Mouse (Mus musculus) activated CD4-positive, CD25-positive, alpha-beta regulatory T cell (primary cell): Measurements from ENCODE around the gene Espl1. TPM values are rescaled to one million over a fixed set of nuclear protein-coding genes. Genes with fewer than 3 reads are reported as not detected.

Experiments used
- polyA plus RNA-seq, 2 experiments: library from polyadenylated mRNA; unstranded; fragments of 100-300 nt; shearing (Covaris generic); gene quantifications; one replicate each; pipeline ENCODE4 v1.2.1; 2017

Gene Espl1
- polyA plus RNA-seq = 1 to 10 TPM; 2.4 to 3.3 TPM

GRCm38 (mm10) chr15:102295633-102296367, at the start of gene Espl1:
Gene Espl1, plus strand, starts transcription at chr15:102296266.

GRCm38 (mm10) chr15:102257202-102258075, 38.6 kb upstream of the Espl1 start, which contains the start of gene Rarg:
Gene Rarg, minus strand, starts transcription at chr15:102257517.

GRCm38 (mm10) chr15:102270274-102270960, 25.6 kb upstream of the Espl1 start, which contains the start of gene Gm9918:
Gene Gm9918, plus strand, starts transcription at chr15:102270563.

GRCm38 (mm10) chr15:102279092-102279782, 16.8 kb upstream of the Espl1 start, which contains the start of gene Mfsd5:
Gene Mfsd5, plus strand, starts transcription at chr15:102279454.

GRCm38 (mm10) chr15:102326022-102326576, 30.0 kb downstream of the Espl1 start, which contains the start of gene Pfdn5:
Gene Pfdn5, plus strand, starts transcription at chr15:102326116.

GRCm38 (mm10) chr15:102331610-102332015, 35.5 kb downstream of the Espl1 start, which contains the start of gene Myg1:
Gene Myg1, plus strand, starts transcription at chr15:102331709.

GRCm38 (mm10) chr15:102350138-102350941, 54.3 kb downstream of the Espl1 start, which contains the start of gene Aaas:
Gene Aaas, minus strand, starts transcription at chr15:102350771.

GRCm38 (mm10) chr15:102366733-102367344, 70.8 kb downstream of the Espl1 start, which contains the start of gene Sp7:
Gene Sp7, minus strand, starts transcription at chr15:102367182.

Other genes with a start within 250 kb of the Espl1 start
- gene Eif4b, start 222.5 kb upstream of the Espl1 start, polyA plus RNA-seq = 10 to 100 TPM; 81.7 to 85.7 TPM
- gene Tns2, start 195.9 kb upstream of the Espl1 start, polyA plus RNA-seq = under 1 TPM; 0.23 to 0.81 TPM
- 10 to 100 TPM; 55.1 to 60.3 TPM for gene Spryd3, start 160.0 kb upstream of the Espl1 start, polyA plus RNA-seq
- gene Igfbp6, start 151.9 kb upstream of the Espl1 start, polyA plus RNA-seq = under 1 TPM in 1 of 2 experiments, not detected in 1; 0.33 TPM
- gene Soat2, start 145.7 kb upstream of the Espl1 start, polyA plus RNA-seq = 1 to 10 TPM in 1 of 2 experiments, under 1 TPM in 1; 0.87 to 4.3 TPM
- gene Zfp740, start 93.0 kb upstream of the Espl1 start, polyA plus RNA-seq = 100 to 1,000 TPM in 1 of 2 experiments, 10 to 100 TPM in 1; 82.9 to 100 TPM
- 10 to 100 TPM; 11.0 to 21.9 TPM for gene Csad, start 91.5 kb upstream of the Espl1 start, polyA plus RNA-seq
- gene Itgb7, start 64.3 kb upstream of the Espl1 start, polyA plus RNA-seq = 1,000 to 10,000 TPM in 1 of 2 experiments, 100 to 1,000 TPM in 1; 949 to 1,884 TPM
- 10 to 100 TPM; 28.5 to 42.8 TPM for gene Rarg, start 38.7 kb upstream of the Espl1 start, polyA plus RNA-seq
- gene Gm9918, start 25.7 kb upstream of the Espl1 start, polyA plus RNA-seq = not detected
- 100 to 1,000 TPM; 108 to 122 TPM for gene Mfsd5, start 16.8 kb upstream of the Espl1 start, polyA plus RNA-seq
- gene Pfdn5, start 29.9 kb downstream of the Espl1 start, polyA plus RNA-seq = 100 to 1,000 TPM; 468 to 570 TPM
- gene Myg1, start 35.4 kb downstream of the Espl1 start, polyA plus RNA-seq = 10 to 100 TPM; 87.6 to 90.3 TPM
- gene Aaas, start 54.5 kb downstream of the Espl1 start, polyA plus RNA-seq = 10 to 100 TPM; 46.4 to 47.9 TPM
- gene Sp7, start 70.9 kb downstream of the Espl1 start, polyA plus RNA-seq = not detected
- 10 to 100 TPM; 10.7 to 15.1 TPM for gene Sp1, start 109.9 kb downstream of the Espl1 start, polyA plus RNA-seq
- gene Amhr2, start 149.1 kb downstream of the Espl1 start, polyA plus RNA-seq = under 1 TPM in 1 of 2 experiments, not detected in 1; 0.49 TPM
- gene Prr13, start 162.8 kb downstream of the Espl1 start, polyA plus RNA-seq = 100 to 1,000 TPM; 479 to 749 TPM
- gene Pcbp2, start 174.3 kb downstream of the Espl1 start, polyA plus RNA-seq = 100 to 1,000 TPM in 1 of 2 experiments, 10 to 100 TPM in 1; 95.8 to 151 TPM
- 1 to 10 TPM in 1 of 2 experiments, not detected in 1; 1.5 TPM for gene Gm10337, start 207.5 kb downstream of the Espl1 start, polyA plus RNA-seq
- 1 to 10 TPM; 6.4 to 7.5 TPM for gene Map3k12, start 220.8 kb downstream of the Espl1 start, polyA plus RNA-seq
- gene Tarbp2, start 221.9 kb downstream of the Espl1 start, polyA plus RNA-seq = 10 to 100 TPM; 44.3 to 51.1 TPM
- gene Npff, start 228.7 kb downstream of the Espl1 start, polyA plus RNA-seq = 1 to 10 TPM; 4.6 to 5.3 TPM